Mouse (Mus musculus) thymus, postnatal 36 days (tissue): ENCODE results near the gene Ell.
A peak's percentile ranks its signal among the peaks of the same experiment; 100 is the strongest.
"Not testable (repeated sequence)": the region's sequence is repeated elsewhere in the genome, so short reads cannot be mapped to it uniquely, and the experiment has no call there.

ENCODE experiments used
- DNase-seq, 2 experiments: peaks; one replicate each; pipeline ENCODE4 v3.0.0; 2022; ENCODE audit warnings: mixed read lengths in 2 of 2

Gene Ell

DNA sequence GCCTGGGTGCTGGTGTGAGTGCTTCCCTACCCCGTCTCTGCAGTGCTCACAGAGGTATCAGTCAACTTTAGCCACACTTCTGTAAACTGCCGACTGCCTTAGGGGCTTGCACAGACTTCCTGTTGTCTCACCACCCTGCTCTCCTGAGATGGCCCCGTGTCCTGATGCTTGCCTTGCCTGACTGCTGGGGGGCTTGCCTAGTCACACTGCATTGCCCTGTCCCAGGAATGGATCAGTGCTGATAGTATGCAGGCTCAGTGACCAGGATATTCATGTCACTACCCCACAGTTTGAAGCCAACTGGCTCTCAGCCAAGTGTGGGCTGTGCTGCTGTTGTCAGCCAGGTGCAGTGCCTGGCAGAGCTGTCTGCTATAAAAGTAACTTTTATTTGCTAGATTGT, 26.3 kb downstream of the Ell start:
- DNase-seq: peak; percentile 36 to 51

DNA sequence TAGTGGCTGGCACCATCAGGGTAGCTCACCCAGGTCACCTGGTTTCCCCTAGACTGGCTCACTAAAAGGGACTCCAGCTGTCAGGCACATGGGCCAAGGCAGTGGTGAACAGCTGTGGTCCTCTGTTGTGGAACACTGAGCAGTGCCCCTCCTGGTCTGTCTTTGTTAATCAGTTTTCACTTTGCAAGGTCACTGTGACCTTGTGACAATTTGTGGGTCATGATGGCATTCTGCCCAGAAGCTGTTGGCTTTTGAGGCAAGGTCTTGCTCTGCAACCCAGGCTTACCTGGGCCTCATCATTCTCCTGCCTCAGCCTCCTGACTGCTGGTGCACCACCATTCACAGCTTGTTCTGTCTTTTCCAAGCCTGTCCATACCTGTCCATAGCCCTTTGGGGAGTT, 31.1 kb downstream of the Ell start:
- no peak for DNase-seq

DNA sequence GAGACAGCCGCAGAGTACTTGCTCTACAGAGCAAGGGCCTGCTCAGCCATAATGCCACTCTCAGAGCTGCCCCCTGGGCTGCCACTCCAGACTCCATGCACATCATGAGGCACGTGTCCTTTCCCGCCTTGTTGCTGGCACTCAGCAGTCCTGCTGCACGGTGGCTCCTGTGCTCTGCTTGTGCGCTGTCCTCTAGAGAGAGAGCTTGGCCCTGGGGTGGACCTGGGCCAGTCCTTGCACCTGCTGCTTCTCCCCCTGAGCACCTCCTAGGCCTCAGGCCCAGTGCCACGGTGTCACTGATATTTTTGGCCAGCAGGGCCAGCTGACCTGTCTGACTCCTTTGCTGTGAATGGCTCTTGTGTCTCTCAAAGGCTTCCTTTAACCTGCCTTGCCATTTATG, 31.7 kb downstream of the Ell start:
- DNase-seq: no peak

DNA sequence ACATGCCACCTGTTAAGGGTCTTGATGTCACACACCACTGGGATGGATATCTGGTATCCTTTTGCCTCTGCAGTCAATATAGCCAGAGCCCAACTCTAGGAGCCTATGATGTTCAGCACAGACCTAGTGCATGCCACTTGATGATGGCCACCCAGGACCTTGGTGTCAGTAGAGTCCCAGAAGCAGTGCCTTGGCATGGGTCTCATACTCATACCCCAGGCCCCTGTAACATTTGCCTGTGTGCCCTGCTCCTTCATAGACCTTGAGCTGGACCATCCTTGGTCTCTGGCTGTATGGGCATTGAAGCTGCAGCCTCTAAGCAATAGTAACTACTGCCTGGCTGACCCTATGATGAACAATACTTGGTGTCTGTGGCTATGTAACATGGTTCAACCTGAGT, 35.0 kb downstream of the Ell start:
- no peak for DNase-seq

DNA sequence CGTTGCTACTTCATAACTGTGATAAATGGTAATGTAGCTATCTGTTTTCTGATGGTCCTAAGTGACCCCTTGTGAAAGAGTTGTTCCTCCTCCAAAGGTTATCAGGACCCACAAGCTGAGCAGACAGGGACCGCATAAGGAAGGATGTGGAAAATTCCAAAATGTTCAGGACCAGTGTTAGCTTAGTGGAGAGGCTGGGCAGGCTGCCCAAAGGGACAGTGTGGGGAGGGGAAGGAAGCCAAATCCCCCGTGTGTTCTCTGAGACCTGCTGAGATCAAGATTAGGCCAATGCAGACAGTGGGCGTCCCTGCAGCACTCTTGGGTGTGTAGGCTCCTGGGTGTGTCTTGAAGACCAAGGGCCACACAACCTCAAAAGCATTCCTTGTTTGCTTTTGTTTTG, 35.7 kb downstream of the Ell start:
- DNase-seq: no peak

DNA sequence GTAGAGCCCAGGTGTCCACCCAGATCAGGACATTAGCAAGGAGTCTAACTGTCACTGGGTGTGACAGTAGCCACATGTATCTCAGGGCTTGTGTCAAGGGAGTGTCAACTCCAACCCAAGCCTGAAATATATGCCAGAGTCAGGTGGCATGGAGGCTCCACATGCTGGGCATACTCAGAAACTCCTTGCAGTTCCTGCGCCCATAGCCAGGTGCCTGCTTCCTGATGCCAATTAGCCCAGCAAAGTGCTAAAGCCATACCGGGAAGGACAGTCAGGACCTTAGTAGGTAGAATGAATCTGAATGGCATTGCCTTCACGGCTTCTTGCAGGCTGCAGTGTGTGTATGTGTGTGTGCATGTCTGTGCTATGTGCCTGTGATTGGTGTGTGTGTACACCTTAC, 38.0 kb downstream of the Ell start:
- DNase-seq: no peak

DNA sequence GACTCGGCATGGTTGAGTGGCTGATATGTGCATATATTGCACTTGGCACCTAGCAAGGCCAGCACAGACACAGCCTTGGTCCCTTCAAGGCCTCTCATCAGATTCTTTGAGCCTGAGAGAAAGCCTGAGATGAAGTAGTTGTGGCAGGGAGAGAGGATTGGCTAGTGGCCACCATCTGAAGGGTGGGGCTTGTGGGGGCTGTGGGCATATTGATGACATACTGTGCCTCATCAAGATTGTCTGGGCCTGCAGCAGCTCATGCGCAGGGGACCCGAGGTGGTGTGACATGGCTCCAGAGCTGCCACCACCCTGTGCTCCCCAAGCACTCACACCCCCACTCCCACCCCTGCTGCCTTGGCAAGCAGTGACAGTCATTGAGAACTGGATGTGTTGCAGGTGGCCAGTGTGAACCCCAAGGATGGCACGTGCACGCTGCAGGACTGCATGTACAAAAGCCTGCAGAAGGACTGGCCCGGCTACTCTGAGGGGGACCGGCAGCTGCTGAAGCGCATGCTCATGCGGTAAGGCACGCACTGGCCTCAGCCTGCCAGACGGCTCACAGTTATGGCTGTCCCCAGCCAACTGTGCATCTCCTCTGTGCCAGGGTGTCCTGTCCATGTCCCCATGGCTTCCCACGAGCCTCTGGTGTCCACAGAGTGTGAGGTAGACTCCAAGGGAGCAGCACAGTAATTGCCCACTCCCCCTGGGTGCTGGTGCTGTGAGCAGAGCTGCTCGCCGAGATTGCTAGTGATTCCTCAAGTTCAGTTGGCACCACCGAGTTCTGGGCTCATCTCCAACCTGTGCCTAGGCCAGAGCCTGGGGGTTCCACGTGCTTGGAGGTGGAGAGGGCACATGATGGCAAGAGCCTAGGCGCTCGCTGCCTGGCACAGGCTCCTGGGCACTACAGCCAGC, 44.5 kb downstream of the Ell start:
- DNase-seq: no peak

DNA sequence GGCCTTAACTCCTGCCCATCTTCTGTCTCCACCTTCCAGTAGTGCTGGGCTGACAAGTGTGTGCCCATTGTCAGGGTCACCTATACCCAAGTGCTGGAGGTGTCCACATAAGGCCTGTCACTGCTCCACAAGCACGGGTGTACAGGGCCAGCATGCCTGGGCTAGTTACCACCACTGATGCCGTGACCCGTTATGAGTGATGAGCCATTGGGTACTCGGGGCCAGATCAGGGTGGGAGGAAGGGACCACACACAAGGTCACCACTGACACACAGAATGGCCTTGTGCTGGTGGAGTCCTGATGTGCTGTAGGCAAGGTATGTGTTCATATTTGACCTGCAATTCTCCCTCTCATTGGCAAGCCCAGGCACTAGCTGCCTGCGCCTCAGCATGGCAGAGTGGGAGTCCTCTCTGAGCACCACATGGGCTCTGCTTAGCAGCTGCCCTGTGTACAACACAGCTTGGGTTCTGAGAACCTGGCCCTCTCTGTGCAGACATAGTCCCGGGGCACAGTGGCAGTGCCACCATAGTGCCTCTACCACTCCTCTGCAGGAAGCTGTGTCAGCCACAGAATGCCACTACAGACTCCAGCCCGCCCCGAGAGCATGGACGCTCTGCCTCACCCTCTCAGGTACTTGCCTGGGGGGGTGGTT, 45.5 kb downstream of the Ell start:
- no peak for DNase-seq

DNA sequence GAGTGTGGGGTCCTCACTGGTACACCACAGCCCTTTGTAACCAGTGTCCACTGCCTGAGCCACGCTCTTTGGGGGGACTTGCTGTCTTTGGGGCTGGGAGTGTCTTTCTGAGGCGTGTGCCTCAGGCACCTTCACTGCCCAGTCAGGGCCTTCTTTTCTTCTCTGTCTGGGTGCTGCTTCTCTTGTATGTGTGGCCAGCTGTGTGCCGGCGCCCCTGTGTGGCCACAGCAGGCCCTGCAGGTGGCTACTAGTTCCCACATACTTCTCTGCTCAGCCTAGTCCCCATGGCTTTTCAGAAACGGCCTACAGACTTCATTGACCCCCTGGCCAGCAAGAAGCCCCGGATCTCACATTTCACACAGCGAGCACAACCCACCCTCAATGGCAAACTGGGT, 46.0 kb downstream of the Ell start:
- peak; percentile 55 to 60 for DNase-seq

DNA sequence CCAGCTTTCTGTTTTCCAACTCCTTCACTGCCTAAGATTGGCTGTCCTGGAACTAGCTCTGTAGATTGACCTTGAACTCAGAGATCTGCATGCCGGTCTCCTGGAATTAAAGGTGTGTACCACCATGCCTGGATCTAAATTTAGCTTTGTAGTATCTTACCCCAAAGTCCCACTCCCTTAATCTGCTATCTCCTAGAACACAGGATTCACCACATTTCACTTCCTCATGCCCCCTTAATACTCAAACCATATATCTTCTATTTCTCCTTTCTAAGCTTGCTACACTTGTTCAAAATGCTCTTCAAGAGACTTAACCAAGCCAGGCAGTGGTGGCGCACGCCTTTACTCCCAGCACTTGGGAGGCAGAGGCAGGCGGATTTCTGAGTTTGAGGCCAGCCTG, 48.7 kb downstream of the Ell start:
- not testable (repeated sequence) for DNase-seq

DNA sequence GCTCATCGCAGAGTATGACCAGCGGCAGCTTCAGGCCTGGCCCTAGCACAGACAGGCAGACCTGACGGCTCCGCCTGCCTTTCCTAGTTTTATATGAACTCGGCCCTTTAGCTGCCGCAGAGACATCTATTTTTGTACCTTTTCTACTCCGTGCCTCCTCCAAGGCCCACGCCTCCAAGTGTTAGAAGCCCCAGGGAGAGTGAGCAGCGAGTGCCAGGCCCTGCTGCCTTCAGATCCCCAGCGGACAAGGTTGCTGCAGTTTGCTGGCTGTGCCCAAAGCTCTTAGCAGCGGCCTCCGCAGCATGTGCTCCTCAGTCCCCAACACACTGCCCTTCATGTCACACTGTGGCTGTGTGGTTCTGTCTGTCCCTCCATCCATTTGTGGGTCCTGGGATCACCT, 52.3 kb downstream of the Ell start:
- no peak for DNase-seq

DNA sequence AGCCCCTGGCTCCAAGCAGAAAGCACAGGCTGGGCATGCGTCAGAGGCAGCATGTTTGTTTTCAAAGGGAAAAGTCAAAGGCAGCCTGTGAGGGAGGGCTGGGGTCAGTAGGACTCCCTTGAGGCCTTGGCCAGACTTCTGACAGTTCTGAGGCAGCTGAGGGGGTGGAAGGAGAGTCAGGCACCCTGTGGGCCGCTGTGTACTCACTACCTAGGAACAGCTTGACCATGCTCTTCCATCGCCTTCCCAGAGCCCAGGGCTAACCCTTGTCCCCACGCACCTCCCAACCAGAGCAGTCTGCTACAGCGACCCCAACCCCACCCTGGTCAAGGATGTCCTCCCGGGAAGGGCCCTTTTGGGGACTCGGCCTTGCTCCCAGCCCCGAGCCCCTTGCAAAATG, 53.9 kb downstream of the Ell start:
- DNase-seq: no peak

DNA sequence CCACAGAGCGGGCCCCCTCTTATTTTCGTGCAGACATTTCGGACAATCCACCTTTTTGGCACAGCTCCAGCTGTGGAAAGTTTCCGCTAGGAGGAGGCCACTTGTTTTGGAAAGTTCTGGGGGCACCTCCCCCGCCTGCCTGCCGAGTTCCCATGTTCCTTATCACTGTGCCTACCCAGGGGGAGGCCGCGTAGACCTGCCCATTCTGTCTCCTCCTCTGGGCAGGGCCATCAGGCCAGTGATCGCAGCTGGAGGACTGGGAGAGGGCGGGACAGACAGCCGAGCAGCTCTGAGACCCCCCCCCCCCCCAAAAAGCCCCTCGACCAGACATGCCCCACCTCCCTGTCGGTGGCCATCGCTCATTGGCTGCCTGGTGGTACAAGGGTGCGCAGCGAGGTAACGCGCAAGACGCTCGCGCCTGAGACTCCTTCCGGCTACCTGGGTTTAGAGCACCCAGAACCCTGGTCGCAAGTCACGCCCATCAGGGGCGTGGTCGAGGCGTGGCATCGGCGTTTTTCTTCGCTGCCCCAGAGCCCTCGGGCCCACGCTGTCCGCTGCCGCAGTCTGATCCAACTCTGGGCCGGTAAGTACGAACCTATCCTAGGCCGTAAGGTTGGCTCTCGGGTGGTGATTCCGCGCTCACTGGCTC, 54.8 kb downstream of the Ell start, which contains the start of gene Isyna1:
Gene Isyna1 (plus strand): TSS at position 413 of the 649 bp plus-strand sequence.
- peak; percentile 89 to 93 for DNase-seq

DNA sequence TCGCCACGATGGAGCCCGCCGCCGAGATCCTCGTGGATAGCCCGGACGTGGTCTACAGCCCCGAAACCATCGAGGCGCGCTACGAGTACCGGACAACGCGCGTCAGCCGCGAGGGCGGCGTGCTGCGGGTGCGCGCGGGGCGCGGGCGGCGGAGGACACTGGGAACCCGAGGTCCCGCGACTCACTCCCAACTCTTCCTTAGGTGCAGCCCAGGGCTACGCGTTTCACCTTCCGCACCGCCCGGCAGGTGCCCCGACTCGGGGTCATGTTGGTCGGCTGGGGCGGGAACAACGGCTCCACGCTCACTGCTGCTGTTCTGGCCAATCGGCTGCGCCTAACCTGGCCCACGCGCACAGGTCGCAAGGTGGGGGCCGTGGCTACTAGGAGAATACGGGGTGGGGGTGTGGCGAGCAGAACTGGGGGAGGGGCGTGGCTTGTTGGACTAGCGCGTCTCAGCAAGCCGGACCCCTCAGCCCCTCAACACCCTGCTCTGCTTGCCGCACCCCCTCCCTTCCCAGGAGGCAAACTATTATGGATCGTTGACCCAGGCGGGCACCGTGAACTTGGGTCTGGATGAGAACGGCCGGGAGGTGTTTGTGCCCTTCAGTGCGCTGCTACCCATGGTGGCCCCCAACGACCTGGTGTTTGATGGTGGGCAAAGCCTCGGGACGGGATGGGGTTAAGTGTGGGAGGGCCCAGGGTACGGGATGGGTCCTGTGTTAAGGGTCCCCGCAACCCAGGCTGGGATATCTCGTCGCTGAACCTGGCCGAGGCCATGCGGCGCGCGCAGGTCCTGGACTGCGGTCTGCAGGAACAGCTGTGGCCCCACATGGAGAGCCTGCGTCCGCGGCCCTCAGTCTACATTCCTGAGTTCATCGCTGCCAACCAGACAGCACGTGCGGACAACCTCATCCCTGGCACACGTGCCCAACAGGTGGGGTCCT, 55.6 kb downstream of the Ell start:
- DNase-seq: peak in 1 of 2 experiments; percentile 61

DNA sequence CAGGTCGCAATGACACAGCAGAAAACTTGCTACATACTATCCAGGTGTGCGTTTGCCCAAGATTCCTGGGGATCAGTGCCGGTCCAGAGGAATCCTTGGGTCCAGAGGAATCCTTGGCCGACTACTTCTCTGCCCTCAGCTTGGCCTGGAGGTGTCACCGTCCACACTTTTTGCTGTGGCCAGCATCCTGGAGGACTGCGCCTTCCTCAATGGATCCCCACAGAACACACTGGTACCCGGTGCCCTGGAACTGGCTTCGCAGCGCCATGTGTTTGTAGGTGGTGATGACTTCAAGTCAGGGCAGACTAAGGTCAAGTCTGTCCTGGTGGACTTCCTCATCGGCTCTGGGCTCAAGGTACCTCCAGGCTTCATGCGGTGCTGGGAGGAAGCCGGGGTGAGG, 56.6 kb downstream of the Ell start:
- no peak for DNase-seq

DNA sequence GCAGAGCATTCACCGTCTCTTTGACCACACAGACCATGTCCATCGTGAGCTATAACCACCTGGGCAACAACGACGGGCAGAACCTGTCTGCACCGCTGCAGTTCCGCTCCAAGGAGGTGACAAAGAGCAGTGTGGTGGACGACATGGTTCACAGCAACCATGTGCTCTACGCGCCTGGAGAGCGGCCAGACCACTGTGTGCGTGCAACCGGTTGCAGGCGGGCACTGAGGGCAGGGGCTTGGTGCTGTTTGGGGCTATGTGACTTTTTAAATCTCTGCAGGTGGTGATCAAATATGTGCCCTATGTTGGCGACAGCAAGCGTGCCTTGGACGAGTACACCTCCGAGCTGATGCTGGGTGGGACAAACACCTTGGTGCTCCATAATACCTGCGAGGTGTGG, 57.0 kb downstream of the Ell start:
- no peak for DNase-seq

DNA sequence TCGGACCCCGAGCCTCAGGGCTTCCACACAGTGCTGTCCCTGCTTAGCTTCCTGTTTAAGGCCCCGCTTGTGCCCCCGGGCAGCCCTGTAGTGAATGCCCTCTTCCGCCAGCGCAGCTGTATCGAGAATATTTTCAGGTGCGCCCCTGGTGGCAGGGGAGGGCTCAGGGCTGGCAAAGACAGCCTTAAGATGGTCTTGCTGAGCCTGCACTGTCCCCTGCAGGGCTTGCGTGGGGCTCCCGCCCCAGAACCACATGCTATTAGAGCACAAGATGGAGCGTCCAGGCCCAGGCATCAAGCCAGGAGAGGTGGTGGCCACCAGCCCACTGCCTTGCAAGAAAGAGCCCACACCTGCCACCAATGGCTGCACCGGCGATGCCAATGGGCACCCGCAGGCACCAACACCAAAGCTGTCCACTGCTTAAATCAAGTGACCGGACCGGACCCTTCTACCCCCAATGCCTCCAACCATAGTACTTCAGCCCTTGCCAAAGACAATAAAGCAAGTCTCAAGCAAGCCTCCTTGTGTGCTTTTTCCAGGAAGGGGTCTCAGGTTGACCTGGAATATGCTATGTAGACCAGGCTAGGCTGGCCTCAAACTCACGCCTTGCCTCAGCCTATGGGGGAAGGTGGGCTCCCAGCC, 57.6 kb downstream of the Ell start:
- DNase-seq: peak; percentile 55 to 63

DNA sequence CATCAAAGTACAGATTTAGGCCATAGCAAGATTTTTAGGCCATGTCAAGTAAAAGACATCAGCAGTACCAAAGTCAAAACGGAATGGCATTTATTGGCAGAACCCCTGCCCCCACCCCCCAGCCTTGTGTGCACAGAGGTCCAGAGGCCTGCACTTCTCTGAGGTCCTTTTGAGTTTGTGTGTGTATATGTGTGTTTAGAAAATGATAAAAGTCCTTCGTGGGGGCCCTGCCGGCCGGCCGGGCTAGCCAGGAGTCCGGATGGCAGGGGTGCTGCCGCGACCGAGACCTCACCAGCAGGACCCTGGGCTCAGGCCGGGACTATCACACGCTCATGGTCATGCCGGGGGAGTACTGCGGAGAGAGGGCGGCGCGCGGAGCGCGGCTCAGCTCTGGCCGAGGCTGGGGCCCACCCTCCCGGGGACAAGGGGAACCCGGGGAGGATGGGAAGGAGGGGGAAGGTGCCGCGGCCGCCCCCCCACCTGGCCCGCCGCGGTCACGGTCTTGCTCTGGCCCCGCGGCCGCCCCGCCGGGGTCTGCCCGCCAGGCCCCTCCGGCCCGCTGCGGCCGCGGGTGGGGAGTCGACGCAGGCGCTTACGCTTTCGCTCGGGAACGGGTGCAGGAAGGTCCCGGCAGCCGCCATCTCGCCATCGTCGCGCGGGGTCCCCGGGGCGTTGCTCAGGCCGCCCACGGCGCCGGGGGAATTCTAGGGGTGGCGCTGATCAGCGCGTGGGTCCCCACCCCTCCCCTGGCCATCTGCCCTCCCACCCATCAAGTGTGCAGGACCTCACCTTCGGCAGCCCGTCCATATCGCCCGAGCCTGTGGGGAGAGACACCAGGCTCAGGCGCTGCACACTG, 58.4 kb downstream of the Ell start:
- DNase-seq: no peak

DNA sequence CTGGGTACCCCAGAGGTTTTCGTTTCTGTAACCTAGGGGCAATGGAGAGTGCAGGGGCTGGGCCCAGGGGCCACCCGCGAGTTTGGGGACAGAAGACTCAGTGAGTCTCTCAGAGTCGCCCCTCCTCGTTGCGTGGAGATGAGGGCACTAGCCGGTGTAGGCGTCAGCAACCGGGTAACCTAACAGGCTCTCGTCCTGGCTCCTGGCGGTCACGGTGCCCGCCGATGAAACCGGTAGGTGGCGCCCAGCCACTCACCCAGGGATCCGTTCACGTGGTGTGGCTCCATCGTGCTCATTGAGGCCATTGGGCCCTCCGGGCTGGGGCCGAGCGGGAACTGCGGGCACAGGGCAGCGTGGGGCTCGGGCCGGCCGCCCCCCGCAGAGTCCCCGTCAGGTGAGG, 59.0 kb downstream of the Ell start:
- no peak for DNase-seq

DNA sequence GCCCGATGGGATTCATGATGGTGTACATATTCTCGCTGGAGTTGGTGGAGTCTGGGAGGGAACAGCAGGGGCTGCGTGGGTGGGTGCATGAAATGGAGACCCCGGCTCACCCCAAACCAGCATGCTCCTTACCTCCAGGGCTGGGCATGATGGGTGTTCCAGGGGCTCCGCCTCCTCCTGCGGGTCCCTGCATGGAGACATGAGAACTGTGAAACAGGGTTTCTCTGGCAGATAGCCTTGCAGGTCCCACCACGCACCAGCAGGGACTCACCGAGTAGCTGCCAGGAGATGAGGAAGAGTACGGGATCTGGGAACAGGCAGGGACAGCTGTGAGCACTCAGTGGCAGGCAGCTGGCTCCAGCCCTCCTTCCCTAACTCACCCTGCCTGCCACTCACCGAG, 59.5 kb downstream of the Ell start:
- no peak for DNase-seq
